Mouse (Mus musculus) CH12.LX (cell line): ENCODE data around the gene Aqr. TPM values are rescaled to one million over a fixed set of nuclear protein-coding genes. Genes with fewer than 3 reads are reported as not detected.

Experiments
- DNase-seq: peaks from one replicate; pipeline ENCODE4 v3.0.0-alpha.2; 2013; ENCODE audit errors: extremely low read depth
- H3K27ac ChIP-seq: 2 replicates; pipeline ENCODE4 v1.5.1; 2012; ENCODE audit warnings: low read depth, mild to moderate bottlenecking, control low read depth, moderate library complexity; ENCODE audit not compliant: insufficient read depth
- H3K27me3 ChIP-seq: replicated peaks from 2 replicates; pipeline ENCODE3; 2012; ENCODE audit warnings: inconsistent platforms
- H3K36me3 ChIP-seq, 2 experiments: replicated peaks in 1 of 2; 2 replicates each; pipeline versions ENCODE3 to v1.6.1; 2012; ENCODE audit warnings: inconsistent platforms in 1 of 2, low read length in 1 of 2, mild to moderate bottlenecking in 1 of 2, mixed read lengths in 1 of 2, moderate library complexity in 1 of 2; ENCODE audit not compliant: control insufficient read depth in 1 of 2, insufficient read depth in 1 of 2
- H3K4me1 ChIP-seq, 2 experiments: 2 replicates each; pipeline ENCODE4 v1.6.1; 2012; ENCODE audit warnings: inconsistent platforms in 1 of 2, moderate library complexity in 1 of 2; ENCODE audit not compliant: insufficient read depth in 2 of 2, control insufficient read depth in 1 of 2
- H3K4me2 ChIP-seq: 2 replicates; pipeline ENCODE4 v1.6.1; 2012; ENCODE audit warnings: low read depth, mild to moderate bottlenecking, control low read depth; ENCODE audit not compliant: poor library complexity, insufficient read depth, severe bottlenecking
- H3K4me3 ChIP-seq, 3 experiments: fragments of 150-350 bp in 1 of 3; sonication (generic) in 1 of 3; replicated peaks in 1 of 3; 2 replicates each; pipeline versions ENCODE3 to v1.5.1; 2011 to 2012; ENCODE audit warnings: low read depth in 2 of 3, low read length in 2 of 3, mild to moderate bottlenecking in 2 of 3, moderate library complexity in 2 of 3, control low read depth in 1 of 3, improper control_type of control experiment in 1 of 3, inconsistent platforms in 1 of 3, mixed read lengths in 1 of 3; ENCODE audit not compliant: poor library complexity in 1 of 3
- H3K79me2 ChIP-seq: replicated peaks from 2 replicates; pipeline ENCODE4 v1.6.1; 2012; ENCODE audit warnings: mild to moderate bottlenecking, moderate library complexity; ENCODE audit not compliant: control insufficient read depth, poor library complexity, insufficient read depth, severe bottlenecking; ENCODE audit errors: extremely low read depth
- H3K9ac ChIP-seq: 2 replicates; pipeline ENCODE4 v1.6.1; 2012; ENCODE audit warnings: low read depth, mild to moderate bottlenecking, control low read depth, moderate library complexity; ENCODE audit not compliant: insufficient read depth
- H3K9me3 ChIP-seq: replicated peaks from 2 replicates; pipeline ENCODE3; 2012; ENCODE audit warnings: low read length, inconsistent platforms, mixed read lengths
- BHLHE40 ChIP-seq: IDR thresholded peaks from 2 replicates; pipeline ENCODE4 v1.6.1; 2011; ENCODE audit warnings: mild to moderate bottlenecking, low read depth, low read length, improper control_type of control experiment
- CTCF ChIP-seq, 2 experiments: IDR thresholded peaks in 1 of 2; conservative IDR thresholded peaks in 1 of 2; 2 replicates each; pipeline ENCODE4 v1.5.1; 2011 to 2012; ENCODE audit warnings: low read depth in 2 of 2, low read length in 2 of 2, improper control_type of control experiment in 1 of 2, inconsistent platforms in 1 of 2, mild to moderate bottlenecking in 1 of 2, moderate library complexity in 1 of 2
- ELF1 ChIP-seq: IDR thresholded peaks from 2 replicates; pipeline ENCODE4 v1.6.1; 2014; ENCODE audit warnings: low read depth, mild to moderate bottlenecking, inconsistent platforms, low read length, improper control_type of control experiment
- GABPA ChIP-seq: IDR thresholded peaks from 2 replicates; pipeline ENCODE4 v1.6.1; 2012; ENCODE audit warnings: low read depth, low read length, improper control_type of control experiment, inconsistent platforms; ENCODE audit not compliant: insufficient replicate concordance
- HCFC1 ChIP-seq: IDR thresholded peaks from 2 replicates; pipeline ENCODE4 v1.6.1; 2012; ENCODE audit warnings: low read depth, mild to moderate bottlenecking, inconsistent platforms, low read length, improper control_type of control experiment
- JUN ChIP-seq: IDR thresholded peaks from 2 replicates; pipeline ENCODE4 v1.6.1; 2011; ENCODE audit warnings: low read depth, mild to moderate bottlenecking, low read length, improper control_type of control experiment, moderate library complexity; ENCODE audit not compliant: insufficient read depth
- MAFK ChIP-seq: IDR thresholded peaks from 2 replicates; pipeline ENCODE4 v1.6.1; 2011; ENCODE audit warnings: low read length, improper control_type of control experiment; ENCODE audit not compliant: insufficient replicate concordance
- MAX ChIP-seq: IDR thresholded peaks from 2 replicates; pipeline ENCODE4 v1.6.1; 2011; ENCODE audit warnings: low read length, improper control_type of control experiment
- MXI1 ChIP-seq: IDR thresholded peaks from 2 replicates; pipeline ENCODE4 v1.6.1; 2011; ENCODE audit warnings: mild to moderate bottlenecking, low read depth, low read length, improper control_type of control experiment
- MYC ChIP-seq: IDR thresholded peaks from 2 replicates; pipeline ENCODE4 v1.6.1; 2011; ENCODE audit warnings: low read depth, mild to moderate bottlenecking, improper control_type of control experiment, low read length
- NELFE ChIP-seq: IDR thresholded peaks from 2 replicates; pipeline ENCODE4 v1.6.1; 2011; ENCODE audit warnings: low read depth, low read length, improper control_type of control experiment
- POLR2AphosphoS2 ChIP-seq: IDR thresholded peaks from 2 replicates; pipeline ENCODE4 v1.6.1; 2011; ENCODE audit warnings: low read depth, low read length, improper control_type of control experiment
- RCOR1 ChIP-seq: conservative IDR thresholded peaks from 2 replicates; pipeline ENCODE4 v1.6.1; 2012; ENCODE audit warnings: low read depth, mild to moderate bottlenecking, inconsistent platforms, low read length, improper control_type of control experiment
- SIN3A ChIP-seq: IDR thresholded peaks from 2 replicates; pipeline ENCODE4 v1.6.1; 2012; ENCODE audit warnings: low read length, improper control_type of control experiment, inconsistent platforms
- SMC3 ChIP-seq: IDR thresholded peaks from 2 replicates; pipeline ENCODE4 v1.6.1; 2011; ENCODE audit warnings: low read depth, low read length, improper control_type of control experiment
- TCF12 ChIP-seq: IDR thresholded peaks from 2 replicates; pipeline ENCODE4 v1.6.1; 2014; ENCODE audit warnings: low read depth, mild to moderate bottlenecking, inconsistent platforms, low read length, improper control_type of control experiment
- USF1 ChIP-seq: IDR thresholded peaks from 2 replicates; pipeline ENCODE4 v1.6.1; 2014; ENCODE audit warnings: low read depth, mild to moderate bottlenecking, inconsistent platforms, low read length, improper control_type of control experiment
- dilution Hi-C: fragments of 300-500 bp; cut with MboI; formaldehyde crosslinking; loops from 2 replicates; pipeline ENCODE4 v1.14.3; 2020; ENCODE audit warnings: low sequenced_read_pairs; ENCODE audit not compliant: extremely low pct_unique_long_range_greater_than_20kb, extremely low pct_ligation_motif_present
- in situ Hi-C: fragments of 300-500 bp; cut with MboI; formaldehyde crosslinking; loops from 3 replicates; pipeline ENCODE4 v1.14.3; 2019; ENCODE audit warnings: low sequenced_read_pairs, low pct_ligation_motif_present, low pct_unique_long_range_greater_than_20kb, mixed read lengths
- polyA plus RNA-seq: library from polyadenylated mRNA; unstranded; fragments of >175 nt; gene quantifications from 2 replicates; pipeline ENCODE4 v1.2.1, GENCODE M21; 2012; ENCODE audit warnings: low read depth; ENCODE audit not compliant: insufficient read length
- total RNA-seq, 2 experiments: library from RNA; depleted of rRNA; stranded (reverse); fragments of 300-350 nt in 1 of 2; fragments of >200 nt in 1 of 2; gene quantifications; 2 replicates each; pipeline ENCODE4 v1.2.3; 2012 to 2014

Gene Aqr
- total and polyA plus RNA-seq, 3 experiments: 37.1 to 64.1 (median 44.0) TPM

- H3K4me1 ChIP-seq: no peaks in the 10 kb centered on the region
- no peak for TF ChIP-seq TCF12
- no peak for TF ChIP-seq ELF1
- no peak for TF ChIP-seq MAX
- no peak for TF ChIP-seq MXI1
- no peak for TF ChIP-seq RCOR1
- TF ChIP-seq MAFK: no peak
- TF ChIP-seq SIN3A: no peak
- TF ChIP-seq BHLHE40: no peak
- no peak for TF ChIP-seq HCFC1
- TF ChIP-seq MYC: no peak
- TF ChIP-seq, all 38 proteins: peak for 0
- Histone ChIP-seq H3K4me2 (no peak overlapping the region), H3K36me3 (peaks cover 40 to 92% of the 10 kb centered on the region in 2 experiments), H3K27me3 (no peaks in the 10 kb centered on the region), H3K79me2 (no peaks in the 10 kb centered on the region), H3K9me3 (peaks cover 2% of the 10 kb centered on the region), H3K4me3 (no peak overlapping the region), H3K27ac (no peak overlapping the region), H3K9ac (no peak overlapping the region)
- dilution Hi-C loops (no loop called here), in situ Hi-C loops (no loop called here)
- DNase-seq: no peak
Observed at GRCm38 (mm10) chr2:114161978-114162377, 24.8 kb downstream of the Aqr start.

- Histone ChIP-seq H3K27ac (no peak overlapping the region), H3K9ac (no peak overlapping the region), H3K4me2 (no peak overlapping the region), H3K27me3 (no peaks in the 10 kb centered on the region), H3K36me3 (peaks cover 47 to 86% of the 10 kb centered on the region in 2 experiments), H3K4me3 (no peak overlapping the region), H3K79me2 (no peaks in the 10 kb centered on the region), H3K9me3 (no peaks in the 10 kb centered on the region), H3K4me1 (no peaks in the 10 kb centered on the region)
- in situ Hi-C loops: no loop called here
- no peak for DNase-seq
- TF ChIP-seq CTCF (conservative IDR thresholded peaks at IDR 0.05 in 1 of 2, IDR thresholded peaks at IDR 0.05 in 1 of 2; ENCODE audit: low read depth in 2 of 2, low read length in 2 of 2): no peak
- TF ChIP-seq MAFK: no peak
- no peak for TF ChIP-seq GABPA
- no peak for TF ChIP-seq JUN
- no peak for TF ChIP-seq SMC3
- no peak for TF ChIP-seq NELFE
- no peak for TF ChIP-seq SIN3A
- no peak for TF ChIP-seq USF1
- no peak for TF ChIP-seq BHLHE40
- TF ChIP-seq POLR2AphosphoS2: no peak
- dilution Hi-C loops: no loop called here
Observed at GRCm38 (mm10) chr2:114157345-114157744, 29.5 kb downstream of the Aqr start.
